In genomic region chr5:24604080-24604655, GRCm38 (mm10) we compare ENCODE assay signal across 8 mouse cellular contexts. TPM values are rescaled to one million over a fixed set of nuclear protein-coding genes. Genes with fewer than 3 reads are reported as not detected.
A peak's percentile ranks its signal among the peaks of the same experiment; 100 is the strongest.
DNase-seq lines count a peak whose midpoint lies in the region; ATAC-seq and TF ChIP-seq lines count a peak whose summit lies in the region.

No protein-coding gene starts in this region.

- no peak for DNase-seq in frontal cortex, postnatal 25 days (ENCODE audit: low spot score in 2 of 2)
- no peak for DNase-seq in forebrain, postnatal 0 days
- no peak for DNase-seq in thymus, adult 2 months
- DNase-seq in urinary bladder, postnatal 14 days (ENCODE audit: low spot score), result no peak

- TF ChIP-seq CTCF in E14TG2a.4 (conservative IDR thresholded peaks at IDR 0.05; ENCODE audit: low read length), result no peak
- TF ChIP-seq CTCF in forebrain, postnatal 0 days (IDR thresholded peaks at IDR 0.05; ENCODE audit: low read depth), result no peak
- no peak for TF ChIP-seq CTCF in thymus, adult 2 months (IDR thresholded peaks at IDR 0.05; ENCODE audit: borderline replicate concordance, control insufficient read depth, extremely low read depth, insufficient read depth, low read length, poor library complexity)

- H3K9ac ChIP-seq in forebrain, postnatal 0 days, result peak overlapping the region; percentile 63
- H3K9ac ChIP-seq in liver, embryonic 15.5 days, result no peak overlapping the region

- TF ChIP-seq POLR2A in thymus, adult 2 months (IDR thresholded peaks at IDR 0.05; ENCODE audit: control insufficient read depth, extremely low read depth, insufficient read depth, low read length, poor library complexity), result no peak

- H3K27me3 ChIP-seq in E14TG2a.4 (ENCODE audit: insufficient read depth, low read length), result peaks cover 89% of the 10 kb centered on the region
- no peaks in the 10 kb centered on the region for H3K27me3 ChIP-seq in forebrain, postnatal 0 days (ENCODE audit: insufficient read depth, low read length)
- H3K27me3 ChIP-seq in liver, embryonic 15.5 days, result peaks cover 99% of the 10 kb centered on the region
- H3K27me3 ChIP-seq in thymus, adult 2 months (ENCODE audit: control insufficient read depth, insufficient read depth, low read length), result peaks cover 34% of the 10 kb centered on the region

- H3K4me3 ChIP-seq in E14TG2a.4 (replicated peaks; ENCODE audit: low read length), result peak overlapping the region; percentile 76
- peak overlapping the region; percentile 51 for H3K4me3 ChIP-seq in forebrain, postnatal 0 days (ENCODE audit: low read depth, low read length)
- H3K4me3 ChIP-seq in liver, embryonic 15.5 days (replicated peaks), result peak overlapping the region; percentile 49
- H3K4me3 ChIP-seq in thymus, adult 2 months (ENCODE audit: control insufficient read depth, insufficient read depth, low read length), result no peak overlapping the region

- H3K9me3 ChIP-seq in E14TG2a.4 (ENCODE audit: low read length), result no peaks in the 10 kb centered on the region
- H3K9me3 ChIP-seq in forebrain, postnatal 0 days (ENCODE audit: low read length), result no peaks in the 10 kb centered on the region
- no peaks in the 10 kb centered on the region for H3K9me3 ChIP-seq in liver, embryonic 15.5 days (replicated peaks)

- peak overlapping the region; percentile 91 for H3K27ac ChIP-seq in forebrain, postnatal 0 days (ENCODE audit: low read depth, low read length)
- no peak overlapping the region for H3K27ac ChIP-seq in liver, embryonic 15.5 days (replicated peaks)
- H3K27ac ChIP-seq in thymus, adult 2 months (ENCODE audit: control insufficient read depth, insufficient read depth, low read length), result no peak overlapping the region

- peak; percentile 6 for ATAC-seq in frontal cortex, adult (ENCODE audit: low TSS enrichment)
- peak; percentile 3 for ATAC-seq in forebrain, postnatal 0 days
- ATAC-seq in liver, embryonic 15.5 days (ENCODE audit: insufficient read depth), result no peak
- no peak for ATAC-seq in erythroid progenitor cell, adult 5-6 weeks (replicated peaks; ENCODE audit: low FRiP score, poor library complexity, severe bottlenecking)

- H3K36me3 ChIP-seq in E14TG2a.4 (ENCODE audit: insufficient read depth, low read length), result no peaks in the 10 kb centered on the region
- H3K36me3 ChIP-seq in forebrain, postnatal 0 days (ENCODE audit: insufficient read depth), result no peaks in the 10 kb centered on the region; the same call in 1 of the 2 replicates
- no peaks in the 10 kb centered on the region for H3K36me3 ChIP-seq in liver, embryonic 15.5 days (replicated peaks)
- H3K36me3 ChIP-seq in thymus, adult 2 months (ENCODE audit: control insufficient read depth, insufficient read depth, low read length), result no peaks in the 10 kb centered on the region

- WGBS in forebrain, postnatal 0 days, result 14% methylated on average over 12 of the region's 12 CpGs
- 24% methylated on average over 12 of the region's 12 CpGs for WGBS in liver, embryonic 15.5 days (ENCODE audit: insufficient replicate concordance)
- 48% methylated on average over 12 of the region's 12 CpGs for WGBS in thymus, adult 2 months

- H3K4me1 ChIP-seq in E14TG2a.4 (replicated peaks; ENCODE audit: low read depth, low read length), result peaks cover 66% of the 10 kb centered on the region
- peaks cover 38% of the 10 kb centered on the region for H3K4me1 ChIP-seq in forebrain, postnatal 0 days (ENCODE audit: insufficient read depth)
- peaks cover 23% of the 10 kb centered on the region for H3K4me1 ChIP-seq in liver, embryonic 15.5 days (replicated peaks)
- no peaks in the 10 kb centered on the region for H3K4me1 ChIP-seq in thymus, adult 2 months (replicated peaks; ENCODE audit: control insufficient read depth, insufficient read depth, low read length)

- peak overlapping the region; percentile 59 for H3K4me2 ChIP-seq in forebrain, postnatal 0 days (ENCODE audit: low read depth)
- peak overlapping the region; percentile 53 for H3K4me2 ChIP-seq in liver, embryonic 15.5 days

RNA-seq across cellular contexts. Expression of gene Chpf2, which starts 17.6 kb away (rescaled TPM):
- 25.0 and 33.5 TPM in 2 replicates for total RNA-seq in forebrain, postnatal 0 days (2014; rRNA removed)
- 18.7 and 21.3 TPM in 2 replicates for polyA plus RNA-seq in forebrain, postnatal 0 days (2015; fragmentation: Nextera tagmentation; extraction: Ambion mirVana)
- 10.5 and 13.4 TPM in 2 replicates for polyA plus RNA-seq in liver, embryonic 15.5 days (2015; fragmentation: Nextera tagmentation; extraction: Ambion mirVana)
- 53.5 and 55.5 TPM in 2 replicates for polyA plus RNA-seq in thymus, adult 2 months (2012; rRNA removed)
- total RNA-seq in erythroid progenitor cell, adult 5-6 weeks (2015; ENCODE audit: low replicate concordance), result 5.9 and 10.5 TPM in 2 replicates
- total RNA-seq in erythroid progenitor cell, adult 5-6 weeks (2017; ENCODE audit: low replicate concordance), result 5.5 and 11.9 TPM in 2 replicates

RNA-seq across cellular contexts. Expression of gene Smarcd3, which starts 20.0 kb away (rescaled TPM):
- total RNA-seq in forebrain, postnatal 0 days (2014; rRNA removed), result 265 and 272 TPM in 2 replicates
- 162 and 168 TPM in 2 replicates for polyA plus RNA-seq in forebrain, postnatal 0 days (2015; fragmentation: Nextera tagmentation; extraction: Ambion mirVana)
- polyA plus RNA-seq in liver, embryonic 15.5 days (2015; fragmentation: Nextera tagmentation; extraction: Ambion mirVana), result 1.3 and 1.5 TPM in 2 replicates
- polyA plus RNA-seq in thymus, adult 2 months (2012; rRNA removed), result 3.7 and 6.1 TPM in 2 replicates
- not detected in 2 replicates for total RNA-seq in erythroid progenitor cell, adult 5-6 weeks (2015; ENCODE audit: low replicate concordance)
- not detected in 2 replicates for total RNA-seq in erythroid progenitor cell, adult 5-6 weeks (2017; ENCODE audit: low replicate concordance)

RNA-seq across cellular contexts. Expression of gene Abcf2, which starts 26.9 kb away (rescaled TPM):
- total RNA-seq in forebrain, postnatal 0 days (2014; rRNA removed), result 59.8 and 66.2 TPM in 2 replicates
- polyA plus RNA-seq in forebrain, postnatal 0 days (2015; fragmentation: Nextera tagmentation; extraction: Ambion mirVana), result 73.7 and 80.8 TPM in 2 replicates
- 43.2 and 44.4 TPM in 2 replicates for polyA plus RNA-seq in liver, embryonic 15.5 days (2015; fragmentation: Nextera tagmentation; extraction: Ambion mirVana)
- 117 and 121 TPM in 2 replicates for polyA plus RNA-seq in thymus, adult 2 months (2012; rRNA removed)
- total RNA-seq in erythroid progenitor cell, adult 5-6 weeks (2015; ENCODE audit: low replicate concordance), result 14.7 and 18.0 TPM in 2 replicates
- 13.7 and 18.1 TPM in 2 replicates for total RNA-seq in erythroid progenitor cell, adult 5-6 weeks (2017; ENCODE audit: low replicate concordance)

RNA-seq across cellular contexts. Expression of gene 4931409K22Rik, which starts 47.6 kb away (rescaled TPM):
- total RNA-seq in forebrain, postnatal 0 days (2014; rRNA removed), result not detected in 2 replicates
- 0.11 TPM in 1 of 2 replicates, not detected in the other for polyA plus RNA-seq in forebrain, postnatal 0 days (2015; fragmentation: Nextera tagmentation; extraction: Ambion mirVana)
- not detected in 2 replicates for polyA plus RNA-seq in liver, embryonic 15.5 days (2015; fragmentation: Nextera tagmentation; extraction: Ambion mirVana)
- polyA plus RNA-seq in thymus, adult 2 months (2012; rRNA removed), result not detected in 2 replicates
- total RNA-seq in erythroid progenitor cell, adult 5-6 weeks (2015; ENCODE audit: low replicate concordance), result not detected in 2 replicates
- not detected in 2 replicates for total RNA-seq in erythroid progenitor cell, adult 5-6 weeks (2017; ENCODE audit: low replicate concordance)

Comparison
In these comparisons a context has a peak if more than half of its experiments do, and no peak if none do; other contexts are left out.
1. ATAC-seq: peak in frontal cortex, adult (single experiment) and forebrain, postnatal 0 days (single experiment); none in liver, embryonic 15.5 days (single experiment) and erythroid progenitor cell, adult 5-6 weeks (single experiment).
2. RNA of gene Smarcd3, which starts 20.0 kb away (polyA plus RNA-seq): 162 to 168 TPM in forebrain, postnatal 0 days; 3.7 to 6.1 TPM in thymus, adult 2 months and 1.3 to 1.5 TPM in liver, embryonic 15.5 days; every median in the first group is over 10 times any median in the second.